Mouse (Mus musculus) liver, adult 2 months (tissue): ENCODE measurements around the gene Kif1b. TPM values are rescaled to one million over a fixed set of nuclear protein-coding genes. Genes with fewer than 3 reads are reported as not detected.
A peak's percentile ranks its signal among the peaks of the same experiment; 100 is the strongest.

ENCODE experiments used
- DNase-seq: peaks from one replicate; pipeline ENCODE4 v3.0.0-alpha.2; 2011; ENCODE audit warnings: low read depth, low spot score; ENCODE audit errors: extremely low read depth
- H3K27ac ChIP-seq: fragments of 200-500 bp; replicated peaks from 2 replicates; pipeline ENCODE4 v1.5.1; 2012; ENCODE audit warnings: low read depth, mild to moderate bottlenecking, control low read depth, inconsistent platforms, low read length; ENCODE audit not compliant: insufficient read depth
- H3K27me3 ChIP-seq: fragments of 200-500 bp; 2 replicates; pipeline ENCODE4 v1.6.1; 2012; ENCODE audit warnings: mild to moderate bottlenecking, moderate library complexity, low read length, inconsistent platforms; ENCODE audit not compliant: control insufficient read depth, insufficient read depth
- H3K36me3 ChIP-seq: fragments of 200-500 bp; 2 replicates; pipeline ENCODE4 v1.6.1; 2012; ENCODE audit warnings: low read length, inconsistent platforms; ENCODE audit not compliant: control insufficient read depth, insufficient read depth
- H3K4me1 ChIP-seq: fragments of 200-500 bp; 2 replicates; pipeline ENCODE4 v1.6.1; 2011; ENCODE audit warnings: low read length; ENCODE audit not compliant: control insufficient read depth, insufficient read depth
- H3K4me3 ChIP-seq: fragments of 200-500 bp; 2 replicates; pipeline ENCODE4 v1.5.1; 2011; ENCODE audit warnings: low read depth, mild to moderate bottlenecking, control low read depth, low read length, moderate library complexity; ENCODE audit not compliant: insufficient read depth
- H3K79me2 ChIP-seq: fragments of 200-500 bp; 2 replicates; pipeline ENCODE4 v1.6.1; 2012; ENCODE audit warnings: inconsistent platforms, mild to moderate bottlenecking, low read length, moderate library complexity; ENCODE audit not compliant: control insufficient read depth, insufficient read depth
- H3K9ac ChIP-seq: fragments of 200-500 bp; 2 replicates; pipeline ENCODE4 v1.6.1; 2012; ENCODE audit warnings: low read depth, mild to moderate bottlenecking, control low read depth, inconsistent platforms, low read length
- CTCF ChIP-seq: fragments of 200-500 bp; IDR thresholded peaks from 2 replicates; pipeline ENCODE4 v1.5.1; 2011; ENCODE audit warnings: low read depth, low read length, control low read depth
- POLR2A ChIP-seq: fragments of 200-500 bp; IDR thresholded peaks from 2 replicates; pipeline ENCODE4 v1.6.1; 2011; ENCODE audit warnings: low read length, control low read depth; ENCODE audit not compliant: insufficient read depth; ENCODE audit errors: extremely low read depth
- WGBS: fragments of 180-500 bp; shearing (Covaris S2); methylation state at CpG from one replicate; pipeline ENCODE4 v1.1.7; 2018; 5-methylcytosine and 5-hydroxymethylcytosine counted together
- polyA plus RNA-seq: library from polyadenylated mRNA; depleted of rRNA; stranded (reverse); fragments of >200 nt; gene quantifications from 2 replicates; pipeline ENCODE4 v1.2.3, GENCODE M21; 2012
- total RNA-seq: library from RNA; depleted of rRNA; stranded (reverse); fragments of >200 nt; gene quantifications from 2 replicates; pipeline ENCODE4 v1.2.3, GENCODE M21; 2014

The Kif1b gene
- total and polyA plus RNA-seq, 2 experiments, result 41.2 to 74.4 TPM

- Histone ChIP-seq H3K36me3 (peaks cover 49% of the 10 kb centered on the region), H3K9ac (no peak overlapping the region), H3K79me2 (peaks cover 3% of the 10 kb centered on the region; the same call in 1 of the 2 replicates), H3K27me3 (no peaks in the 10 kb centered on the region), H3K4me3 (no peak overlapping the region), H3K4me1 (peaks cover 10% of the 10 kb centered on the region; the same call in 1 of the 2 replicates), H3K27ac (no peak overlapping the region)
- DNase-seq, result no peak
- TF ChIP-seq POLR2A, result no peak
- WGBS, result 96% methylated on average over 9 of the region's 9 CpGs
Measured at GRCm38 (mm10) chr4:149263218-149263617, 44.3 kb downstream of the Kif1b start.

DNA sequence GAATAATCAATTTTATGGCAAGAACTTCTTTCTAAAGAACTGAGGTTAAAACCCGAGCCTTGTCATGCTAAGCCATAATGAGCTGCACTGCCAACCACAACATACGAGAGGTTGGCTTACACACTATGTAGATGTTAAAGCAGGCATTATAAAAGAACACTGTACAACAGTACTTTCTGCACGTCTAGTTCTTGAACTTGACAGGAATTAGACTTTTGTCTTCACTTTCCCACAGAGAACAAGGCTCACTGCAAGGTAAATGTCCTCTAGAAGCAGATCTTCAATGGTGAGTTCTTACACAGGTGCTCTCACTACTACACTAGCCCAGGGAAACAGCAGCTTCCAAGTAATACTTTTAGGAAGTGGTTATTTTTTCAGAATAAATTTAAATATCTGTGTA lies 46.0 kb downstream of the Kif1b start:
- DNase-seq, result peak; percentile 31
- Histone ChIP-seq H3K9ac (no peak overlapping the region), H3K79me2 (peaks cover 3% of the 10 kb centered on the region; the same call in 1 of the 2 replicates), H3K4me3 (no peak overlapping the region), H3K27me3 (no peaks in the 10 kb centered on the region), H3K36me3 (peaks cover 54% of the 10 kb centered on the region), H3K27ac (no peak overlapping the region), H3K4me1 (peaks cover 11% of the 10 kb centered on the region; the same call in 1 of the 2 replicates)
- TF ChIP-seq POLR2A (no peak), CTCF (no peak)
- WGBS, result 54% methylated on average over 3 of the region's 3 CpGs

GRCm38 (mm10) chr4:149260911-149261310 lies 46.6 kb downstream of the Kif1b start:
- peaks cover 14% of the 10 kb centered on the region; the same call in 1 of the 2 replicates for H3K4me1 ChIP-seq
- peak; percentile 89 for DNase-seq
- peaks cover 3% of the 10 kb centered on the region; the same call in 1 of the 2 replicates for H3K79me2 ChIP-seq
- H3K9ac ChIP-seq, result no peak overlapping the region
- no peaks in the 10 kb centered on the region for H3K27me3 ChIP-seq
- no peak overlapping the region for H3K4me3 ChIP-seq
- no peak overlapping the region for H3K27ac ChIP-seq
- no peak for TF ChIP-seq CTCF
- no peak for TF ChIP-seq POLR2A
- 18% methylated on average over 3 of the region's 3 CpGs for WGBS
- H3K36me3 ChIP-seq, result peaks cover 56% of the 10 kb centered on the region

DNA sequence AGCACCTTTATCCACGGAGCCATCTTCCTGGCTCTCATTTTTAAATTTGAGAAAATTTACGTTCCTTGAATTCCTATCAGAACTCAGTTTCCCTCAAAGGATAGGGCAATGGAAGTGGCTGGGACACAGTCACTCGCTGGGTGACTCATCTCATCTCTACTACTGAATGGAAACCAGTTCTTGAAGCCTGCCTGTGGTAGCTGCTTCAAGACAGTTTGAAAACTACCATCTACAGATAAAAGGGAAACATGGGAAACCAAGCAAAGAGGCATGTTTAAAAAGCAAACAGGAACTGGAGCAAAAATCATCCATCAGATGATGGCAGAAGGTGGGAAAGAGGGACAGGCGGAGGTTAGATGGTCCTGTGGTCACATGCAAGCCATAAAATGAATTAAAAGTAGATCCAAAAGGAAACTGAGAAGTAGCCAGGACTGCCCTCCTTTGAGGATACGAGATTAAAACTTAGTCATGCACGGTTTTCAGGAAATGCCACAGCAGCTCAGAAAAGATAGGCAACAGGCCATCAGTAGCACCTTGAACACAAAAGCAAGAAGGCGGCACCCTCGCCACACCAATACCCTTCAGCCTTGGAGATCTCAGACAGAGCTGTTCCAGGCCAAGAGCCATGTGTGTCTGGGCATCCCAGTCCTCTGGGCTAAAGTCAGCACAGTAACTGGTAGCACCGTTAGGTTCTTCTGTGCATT lies 48.0 kb downstream of the Kif1b start:
- no peaks in the 10 kb centered on the region for H3K27me3 ChIP-seq
- peaks cover 59% of the 10 kb centered on the region for H3K36me3 ChIP-seq
- H3K9ac ChIP-seq, result no peak overlapping the region
- WGBS, result 91% methylated on average over 9 of the region's 9 CpGs
- H3K27ac ChIP-seq, result no peak overlapping the region
- H3K79me2 ChIP-seq, result peaks cover 3% of the 10 kb centered on the region; the same call in 1 of the 2 replicates
- TF ChIP-seq CTCF (no peak), POLR2A (no peak)
- DNase-seq, result no peak
- H3K4me3 ChIP-seq, result no peak overlapping the region
- H3K4me1 ChIP-seq, result peaks cover 14% of the 10 kb centered on the region; the same call in 1 of the 2 replicates

- WGBS, result 84% methylated on average over 3 of the region's 3 CpGs
- peaks cover 3% of the 10 kb centered on the region; the same call in 1 of the 2 replicates for H3K79me2 ChIP-seq
- H3K9ac ChIP-seq, result no peak overlapping the region
- H3K36me3 ChIP-seq, result peaks cover 56% of the 10 kb centered on the region
- no peak overlapping the region for H3K27ac ChIP-seq
- no peak for DNase-seq
- no peak overlapping the region for H3K4me3 ChIP-seq
- TF ChIP-seq POLR2A, result no peak
- no peak for TF ChIP-seq CTCF
- no peaks in the 10 kb centered on the region for H3K27me3 ChIP-seq
- peaks cover 14% of the 10 kb centered on the region; the same call in 1 of the 2 replicates for H3K4me1 ChIP-seq
Measured at GRCm38 (mm10) chr4:149258926-149259325, 48.6 kb downstream of the Kif1b start.
